Mouse (Mus musculus): ENCODE measurements around the gene Anxa6. TPM values are rescaled to one million over a fixed set of nuclear protein-coding genes. Genes with fewer than 3 reads are reported as not detected.

Anxa6 gene
- 23.1 and 30.1 TPM in 2 replicates for polyA plus RNA-seq (2012; rRNA removed)

DNA sequence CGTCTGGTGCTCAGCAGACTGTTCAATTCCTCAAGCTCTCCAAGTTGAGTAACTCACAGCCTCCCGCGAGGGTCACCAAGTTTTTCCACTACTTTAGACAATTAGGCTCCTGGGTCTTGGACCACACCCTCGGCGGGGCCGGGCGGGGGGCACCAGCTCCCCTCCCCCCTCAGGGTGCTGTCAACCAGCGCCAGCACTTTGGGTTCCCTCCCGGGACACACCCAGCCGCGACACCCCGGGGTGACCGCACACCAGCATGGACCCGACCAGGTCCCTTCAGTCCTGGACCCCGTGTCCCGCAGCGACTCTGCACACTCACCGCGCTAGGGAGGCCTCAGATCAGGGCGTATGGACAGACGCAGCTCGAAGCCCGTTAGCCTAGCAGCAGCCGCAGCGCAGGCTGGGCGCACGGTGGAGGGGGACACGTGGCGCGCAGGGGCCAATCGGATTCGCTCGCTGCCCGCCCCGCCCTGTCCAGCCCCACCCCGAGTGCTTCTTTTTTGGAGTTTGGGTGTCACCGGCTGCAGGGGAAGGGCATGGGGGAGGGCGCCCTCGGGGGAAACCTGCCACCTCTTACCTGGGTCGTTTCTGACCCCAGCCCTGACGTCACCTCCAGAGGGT is at the start of gene Anxa6:
TSS of gene Anxa6 (minus strand) at position 406 of the 621 bp plus-strand sequence.
- Histone ChIP-seq H3K4me3 (ENCODE audit: low read depth, low read length) (peak within 1 kb of the TSS; percentile 96), H3K27me3 (ENCODE audit: control insufficient read depth, insufficient read depth, low read length) (peaks cover 4% of the 10 kb centered on the region; the same call in 1 of the 2 replicates), H3K36me3 (ENCODE audit: control insufficient read depth, insufficient read depth, low read length) (no peaks in the 10 kb centered on the region), H3K4me1 (ENCODE audit: control insufficient read depth, insufficient read depth, insufficient read length, low read length) (peaks cover 18% of the 10 kb centered on the region), H3K27ac (ENCODE audit: insufficient read depth, low read depth, low read length) (peak within 1 kb of the TSS; percentile 72)
- no peak for TF ChIP-seq CTCF (IDR thresholded peaks at IDR 0.05; ENCODE audit: extremely low read depth, insufficient read length, insufficient replicate concordance, low read depth, low read length)
- peak; percentile 38; the same call in 1 of the 2 replicates for TF ChIP-seq POLR2A (IDR thresholded peaks at IDR 0.05; ENCODE audit: low read depth, low read length)
- under 1% methylated on average over 41 of the region's 41 CpGs for WGBS

DNA sequence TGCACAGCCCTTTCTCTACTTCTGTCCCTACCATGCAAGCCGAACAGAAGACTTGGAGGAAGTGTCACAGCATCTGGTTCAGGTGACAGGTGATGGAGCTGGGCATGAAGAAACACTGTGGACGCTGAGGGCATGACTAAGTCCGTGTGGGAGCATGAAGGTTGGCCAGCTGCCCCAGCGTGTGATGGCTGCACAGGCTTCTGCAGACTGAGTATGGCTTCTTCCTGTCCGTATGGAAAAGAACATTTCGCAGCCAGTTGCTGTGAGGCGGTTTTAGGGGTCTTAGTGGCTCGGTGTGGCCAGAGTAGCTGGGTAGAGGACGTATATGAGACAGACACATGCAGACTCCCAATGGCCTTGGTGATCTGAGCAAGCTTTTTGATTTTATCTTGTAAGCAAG is 48.0 kb upstream of the Anxa6 start:
- H3K36me3 ChIP-seq (ENCODE audit: control insufficient read depth, insufficient read depth, low read length) = no peaks in the 10 kb centered on the region
- H3K4me1 ChIP-seq (ENCODE audit: control insufficient read depth, insufficient read depth, insufficient read length, low read length) = peaks cover 8% of the 10 kb centered on the region
- TF ChIP-seq POLR2A (IDR thresholded peaks at IDR 0.05; ENCODE audit: low read depth, low read length) (no peak), CTCF (IDR thresholded peaks at IDR 0.05; ENCODE audit: extremely low read depth, insufficient read length, insufficient replicate concordance, low read depth, low read length) (no peak)
- H3K27ac ChIP-seq (ENCODE audit: insufficient read depth, low read depth, low read length) = no peak overlapping the region
- 89% methylated on average over 9 of the region's 9 CpGs for WGBS
- no peak overlapping the region for H3K4me3 ChIP-seq (ENCODE audit: low read depth, low read length)
- no peaks in the 10 kb centered on the region for H3K27me3 ChIP-seq (ENCODE audit: control insufficient read depth, insufficient read depth, low read length)

DNA sequence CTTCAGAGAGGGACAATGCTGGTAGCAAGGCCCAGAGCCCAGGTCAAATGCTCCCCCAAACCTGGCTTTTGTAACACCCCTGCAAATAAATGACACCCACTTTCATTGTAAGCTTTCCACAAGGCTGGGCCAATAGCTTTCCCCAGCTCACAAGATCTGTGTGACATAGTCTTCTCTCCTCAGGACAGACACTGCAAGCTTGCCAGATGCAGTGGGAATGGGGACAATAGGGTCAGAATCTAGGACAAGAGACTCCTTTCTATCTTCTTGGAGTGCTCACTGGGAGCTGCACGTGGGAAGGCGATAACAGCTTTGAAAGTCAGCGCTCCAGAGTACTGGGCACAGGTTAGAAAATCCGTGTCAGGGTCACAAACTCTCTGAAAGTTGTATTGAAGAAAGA is 45.9 kb upstream of the Anxa6 start:
- Histone ChIP-seq H3K4me3 (ENCODE audit: low read depth, low read length) (no peak overlapping the region), H3K36me3 (ENCODE audit: control insufficient read depth, insufficient read depth, low read length) (no peaks in the 10 kb centered on the region), H3K27me3 (ENCODE audit: control insufficient read depth, insufficient read depth, low read length) (no peaks in the 10 kb centered on the region), H3K27ac (ENCODE audit: insufficient read depth, low read depth, low read length) (no peak overlapping the region), H3K4me1 (ENCODE audit: control insufficient read depth, insufficient read depth, insufficient read length, low read length) (peaks cover 13% of the 10 kb centered on the region)
- 94% methylated on average over 4 of the region's 4 CpGs for WGBS
- TF ChIP-seq POLR2A (IDR thresholded peaks at IDR 0.05; ENCODE audit: low read depth, low read length) (no peak), CTCF (IDR thresholded peaks at IDR 0.05; ENCODE audit: extremely low read depth, insufficient read length, insufficient replicate concordance, low read depth, low read length) (no peak)

DNA sequence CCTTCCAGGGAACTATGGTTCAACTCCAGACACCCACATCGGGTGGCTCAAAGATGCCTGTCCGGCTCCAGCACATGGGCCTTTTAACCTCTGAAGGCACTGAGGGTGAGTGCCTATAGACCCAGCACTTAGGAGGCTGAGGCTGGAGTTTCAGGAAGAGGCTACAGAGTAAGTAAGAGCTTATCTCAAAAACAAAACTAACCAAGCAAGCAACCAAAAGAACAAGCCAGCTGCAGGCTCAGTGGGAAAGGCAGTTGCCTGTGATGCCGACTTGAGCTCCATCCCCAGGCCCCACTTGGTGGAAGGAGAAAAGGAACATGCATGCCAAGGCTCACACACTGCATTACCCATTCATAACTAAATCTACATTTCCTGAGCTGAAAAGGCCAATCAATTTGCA is 45.3 kb upstream of the Anxa6 start:
- Histone ChIP-seq H3K27ac (ENCODE audit: insufficient read depth, low read depth, low read length) (peak overlapping the region; percentile 14; the same call in 1 of the 2 replicates), H3K4me3 (ENCODE audit: low read depth, low read length) (no peak overlapping the region), H3K4me1 (ENCODE audit: control insufficient read depth, insufficient read depth, insufficient read length, low read length) (peaks cover 13% of the 10 kb centered on the region), H3K36me3 (ENCODE audit: control insufficient read depth, insufficient read depth, low read length) (no peaks in the 10 kb centered on the region), H3K27me3 (ENCODE audit: control insufficient read depth, insufficient read depth, low read length) (no peaks in the 10 kb centered on the region)
- WGBS = 55% methylated on average over 3 of the region's 3 CpGs
- no peak for TF ChIP-seq POLR2A (IDR thresholded peaks at IDR 0.05; ENCODE audit: low read depth, low read length)
- no peak for TF ChIP-seq CTCF (IDR thresholded peaks at IDR 0.05; ENCODE audit: extremely low read depth, insufficient read length, insufficient replicate concordance, low read depth, low read length)

DNA sequence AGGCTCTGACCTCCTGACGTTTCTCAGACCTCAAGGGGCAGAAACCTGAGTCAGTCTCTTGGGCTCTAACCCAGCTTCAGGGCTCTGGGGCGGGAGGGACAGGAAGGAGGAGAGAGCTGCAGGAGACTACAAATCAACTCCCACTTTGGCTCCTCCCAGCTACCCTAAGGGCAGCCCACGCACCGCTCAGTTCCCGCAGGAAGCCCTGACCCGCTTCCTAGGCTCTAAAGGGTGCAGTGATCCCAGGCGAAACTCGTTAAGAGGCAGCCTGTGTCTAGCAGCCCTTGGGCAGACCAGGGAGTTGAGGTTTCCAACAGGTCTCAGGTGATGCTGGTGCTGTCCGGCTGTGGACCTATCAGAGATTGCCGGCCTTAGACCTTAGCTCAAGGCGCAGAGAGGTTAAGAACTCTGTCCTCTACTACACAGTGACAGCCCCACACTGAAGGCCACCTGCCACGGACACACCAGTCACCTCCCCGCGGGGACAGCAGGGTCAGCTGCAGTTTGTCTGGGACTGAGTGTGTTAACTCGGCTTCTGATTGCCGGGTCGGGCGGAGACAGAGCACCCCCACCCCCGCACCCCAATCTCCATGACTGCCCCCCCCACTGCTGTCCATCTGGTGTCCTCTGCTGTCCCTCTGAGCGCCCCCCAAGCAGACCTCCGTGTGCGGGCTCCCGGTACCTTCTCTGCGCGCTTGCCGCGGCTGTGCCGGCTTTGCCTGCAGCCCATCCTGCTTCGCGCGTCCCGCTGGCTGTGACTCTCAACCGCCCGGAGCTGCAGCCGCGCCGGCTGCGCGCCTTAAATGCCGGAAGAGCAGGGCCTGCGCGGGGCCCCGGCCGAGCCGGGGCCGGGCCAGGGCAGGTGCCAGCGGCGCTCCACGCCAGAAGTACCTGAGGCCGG is 44.3 kb upstream of the Anxa6 start, which contains the start of gene Ccdc69:
TSS of gene Ccdc69 (minus strand) at position 801 of the 901 bp plus-strand sequence.
- H3K27ac ChIP-seq (ENCODE audit: insufficient read depth, low read depth, low read length) = peak within 1 kb of the TSS; percentile 57
- under 1% methylated on average over 50 of the region's 50 CpGs for WGBS
- peaks cover 13% of the 10 kb centered on the region for H3K4me1 ChIP-seq (ENCODE audit: control insufficient read depth, insufficient read depth, insufficient read length, low read length)
- H3K4me3 ChIP-seq (ENCODE audit: low read depth, low read length) = peak within 1 kb of the TSS; percentile 72
- peak; percentile 9; the same call in 1 of the 2 replicates for TF ChIP-seq POLR2A (IDR thresholded peaks at IDR 0.05; ENCODE audit: low read depth, low read length)
- TF ChIP-seq CTCF (IDR thresholded peaks at IDR 0.05; ENCODE audit: extremely low read depth, insufficient read length, insufficient replicate concordance, low read depth, low read length) = no peak
- no peaks in the 10 kb centered on the region for H3K27me3 ChIP-seq (ENCODE audit: control insufficient read depth, insufficient read depth, low read length)
- H3K36me3 ChIP-seq (ENCODE audit: control insufficient read depth, insufficient read depth, low read length) = no peaks in the 10 kb centered on the region

DNA sequence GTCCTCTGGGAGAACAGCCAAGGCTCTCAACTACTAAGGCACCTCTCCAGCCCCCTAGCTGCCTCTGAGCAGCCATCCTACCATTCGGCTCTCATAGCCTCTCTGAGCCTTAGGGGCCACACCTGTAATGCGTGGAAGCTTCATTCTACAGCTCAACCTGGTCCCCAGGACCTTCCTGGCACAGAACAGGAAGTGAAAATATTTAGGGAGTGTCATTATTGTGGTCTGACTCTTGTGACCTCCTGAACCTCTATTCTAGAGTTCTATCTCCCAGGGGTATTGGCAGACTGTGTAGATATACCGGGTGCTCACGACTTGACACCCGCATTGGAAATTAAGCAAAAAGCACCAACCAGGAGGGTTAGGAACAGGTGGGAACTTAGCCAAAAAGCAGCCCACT is 43.0 kb upstream of the Anxa6 start:
- no peak overlapping the region for H3K27ac ChIP-seq (ENCODE audit: insufficient read depth, low read depth, low read length)
- H3K36me3 ChIP-seq (ENCODE audit: control insufficient read depth, insufficient read depth, low read length) = no peaks in the 10 kb centered on the region
- WGBS = 39% methylated on average over 5 of the region's 5 CpGs

DNA sequence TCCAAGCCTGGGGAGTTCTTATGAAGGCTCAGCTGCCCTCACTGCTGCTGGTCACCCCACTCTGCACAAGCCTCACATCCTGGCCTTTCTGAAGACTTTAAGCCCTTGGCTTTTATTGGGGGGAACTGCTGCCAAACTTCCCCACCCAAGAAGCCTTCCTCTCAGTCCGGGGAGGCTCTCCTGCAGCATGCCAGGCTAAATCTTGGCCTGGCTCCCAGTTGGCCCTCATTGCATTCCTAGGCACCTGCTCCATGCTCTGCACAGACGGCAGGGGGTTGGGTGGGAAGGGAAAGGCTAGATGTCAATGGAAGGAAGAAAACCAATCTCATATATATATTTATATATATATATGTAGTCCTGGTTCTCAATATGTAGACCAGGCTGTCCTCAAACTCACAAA is 42.4 kb upstream of the Anxa6 start:
- H3K27me3 ChIP-seq (ENCODE audit: control insufficient read depth, insufficient read depth, low read length) = no peaks in the 10 kb centered on the region
- no peaks in the 10 kb centered on the region for H3K36me3 ChIP-seq (ENCODE audit: control insufficient read depth, insufficient read depth, low read length)
- no peak overlapping the region for H3K27ac ChIP-seq (ENCODE audit: insufficient read depth, low read depth, low read length)
- 30% methylated on average over 2 of the region's 2 CpGs for WGBS
- peaks cover 13% of the 10 kb centered on the region for H3K4me1 ChIP-seq (ENCODE audit: control insufficient read depth, insufficient read depth, insufficient read length, low read length)
- no peak overlapping the region for H3K4me3 ChIP-seq (ENCODE audit: low read depth, low read length)
- TF ChIP-seq POLR2A (IDR thresholded peaks at IDR 0.05; ENCODE audit: low read depth, low read length) (no peak), CTCF (IDR thresholded peaks at IDR 0.05; ENCODE audit: extremely low read depth, insufficient read length, insufficient replicate concordance, low read depth, low read length) (no peak)

More for the DNA sequence above, 43.0 kb upstream of the Anxa6 start:
- no peak for TF ChIP-seq POLR2A (IDR thresholded peaks at IDR 0.05; ENCODE audit: low read depth, low read length)
- TF ChIP-seq CTCF (IDR thresholded peaks at IDR 0.05; ENCODE audit: extremely low read depth, insufficient read length, insufficient replicate concordance, low read depth, low read length) = no peak
- no peak overlapping the region for H3K4me3 ChIP-seq (ENCODE audit: low read depth, low read length)
- no peaks in the 10 kb centered on the region for H3K27me3 ChIP-seq (ENCODE audit: control insufficient read depth, insufficient read depth, low read length)
- H3K4me1 ChIP-seq (ENCODE audit: control insufficient read depth, insufficient read depth, insufficient read length, low read length) = peaks cover 13% of the 10 kb centered on the region

All from small intestine, adult 2 months (tissue).